Mouse (Mus musculus) cerebellum, postnatal 14 days (tissue): ENCODE results near the gene Psmd1.
A peak's percentile ranks its signal among the peaks of the same experiment; 100 is the strongest.
"Not testable (repeated sequence)": the region's sequence is repeated elsewhere in the genome, so short reads cannot be mapped to it uniquely, and the experiment has no call there.

Experiments
- DNase-seq, 2 experiments: peaks; one replicate each; pipeline ENCODE4 v3.0.0; 2021; ENCODE audit warnings: mixed read lengths in 2 of 2

The Psmd1 gene

GRCm38 (mm10) chr1:86064271-86064991 is at the start of gene Psmd1:
Psmd1 (plus strand) TSS chr1:86064387.
- DNase-seq, result peak; percentile 90

GRCm38 (mm10) chr1:86015758-86016157 is 48.4 kb upstream of the Psmd1 start:
- DNase-seq, result not testable (repeated sequence)

- no peak for DNase-seq
Observed at GRCm38 (mm10) chr1:86016516-86016915, 47.7 kb upstream of the Psmd1 start, which contains the start of gene Spata3. Spata3 (plus strand) TSS chr1:86016816.

GRCm38 (mm10) chr1:86018235-86019055 is 45.7 kb upstream of the Psmd1 start:
- DNase-seq, result peak; percentile 86 to 88

- DNase-seq, result peak in 1 of 2 experiments; percentile 35
Observed at GRCm38 (mm10) chr1:86021365-86021989, 42.7 kb upstream of the Psmd1 start.

- peak in 1 of 2 experiments; percentile 20 for DNase-seq
Observed at GRCm38 (mm10) chr1:86032273-86032987, 31.8 kb upstream of the Psmd1 start.

- DNase-seq, result peak; percentile 53 to 60
Observed at GRCm38 (mm10) chr1:86038191-86038951, 25.8 kb upstream of the Psmd1 start.

- DNase-seq, result no peak
Observed at GRCm38 (mm10) chr1:86040131-86040530, 24.1 kb upstream of the Psmd1 start.

- no peak for DNase-seq
Observed at GRCm38 (mm10) chr1:86040817-86041216, 23.4 kb upstream of the Psmd1 start.

GRCm38 (mm10) chr1:86045056-86045455 is 19.1 kb upstream of the Psmd1 start:
- DNase-seq, result no peak

GRCm38 (mm10) chr1:86045848-86046805 is 18.1 kb upstream of the Psmd1 start, which contains the start of gene 2810459M11Rik:
2810459M11Rik (plus strand) TSS chr1:86045863.
- peak; percentile 33 to 48 for DNase-seq

- DNase-seq, result no peak
Observed at GRCm38 (mm10) chr1:86046833-86047563, 17.2 kb upstream of the Psmd1 start.

GRCm38 (mm10) chr1:86048231-86048630 is 16.0 kb upstream of the Psmd1 start:
- no peak for DNase-seq

- DNase-seq, result no peak
Observed at GRCm38 (mm10) chr1:86048744-86049143, 15.4 kb upstream of the Psmd1 start.

GRCm38 (mm10) chr1:86053198-86053921 is 10.8 kb upstream of the Psmd1 start:
- DNase-seq, result peak; percentile 96 to 98

GRCm38 (mm10) chr1:86054943-86055342 is 9.2 kb upstream of the Psmd1 start:
- no peak for DNase-seq

GRCm38 (mm10) chr1:86056284-86056683 is 7.9 kb upstream of the Psmd1 start:
- no peak for DNase-seq

- peak; percentile 96 to 99 for DNase-seq
Observed at GRCm38 (mm10) chr1:86058856-86059769, 5.1 kb upstream of the Psmd1 start.
